Mouse (Mus musculus): ENCODE data around the gene Pnmt. TPM values are rescaled to one million over a fixed set of nuclear protein-coding genes. Genes with fewer than 3 reads are reported as not detected.
"Not testable (repeated sequence)": the region's sequence is repeated elsewhere in the genome, so short reads cannot be mapped to it uniquely, and the experiment has no call there.

Gene Pnmt
- polyA plus RNA-seq, 1 experiment = 0.40 TPM

DNA sequence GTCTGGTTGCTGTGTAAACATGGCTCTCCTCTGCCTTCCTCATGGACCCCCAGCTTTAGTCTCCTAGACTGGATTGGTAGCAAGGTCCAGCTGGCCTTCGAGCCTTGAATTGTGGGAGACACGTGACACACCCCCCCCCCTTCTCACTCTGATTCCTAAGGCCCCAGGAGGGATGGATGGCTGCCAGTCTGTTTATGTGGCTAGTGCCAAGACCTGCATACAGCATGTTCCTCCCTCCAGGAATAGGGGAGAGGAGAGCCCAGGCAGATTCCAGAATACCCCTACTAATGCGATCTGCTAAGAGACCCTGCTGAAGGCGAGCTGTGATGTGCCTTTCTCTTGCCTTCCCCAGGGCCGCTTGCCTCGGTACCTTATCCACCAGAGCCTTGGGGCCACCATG lies 6.1 kb upstream of the Pnmt start:
- no peak for TF ChIP-seq CTCF (IDR thresholded peaks at IDR 0.05; ENCODE audit: extremely low read depth, insufficient read depth, low read length)
- no peak for TF ChIP-seq POLR2A (IDR thresholded peaks at IDR 0.05; ENCODE audit: extremely low read depth, insufficient read depth, low read length)
- H3K27ac ChIP-seq (ENCODE audit: insufficient read depth, low read length) = no peak overlapping the region
- no peaks in the 10 kb centered on the region for H3K4me1 ChIP-seq (ENCODE audit: control insufficient read depth, insufficient read depth, low read length)
- no peak overlapping the region for H3K4me3 ChIP-seq (ENCODE audit: insufficient read depth, low read length)

DNA sequence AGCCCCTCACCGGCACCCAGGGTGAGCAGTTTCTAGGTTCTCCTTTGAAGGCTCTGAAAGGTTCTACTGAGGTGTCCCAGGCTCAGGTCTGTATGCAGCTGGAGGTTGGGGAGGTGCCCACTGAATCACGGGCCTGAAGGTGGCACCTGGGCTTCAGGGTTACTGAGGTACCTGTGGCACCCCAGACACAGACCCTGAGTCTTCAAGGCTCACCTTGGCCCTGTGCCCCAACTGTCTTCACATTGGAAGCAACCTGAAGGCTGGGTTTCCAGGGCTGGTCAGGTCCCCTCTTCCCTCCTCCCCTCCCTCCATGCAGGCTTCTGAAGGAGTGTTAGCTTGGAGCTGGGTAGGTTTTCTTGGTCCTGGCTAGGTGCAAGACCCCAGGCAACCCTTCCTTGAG lies 4.6 kb upstream of the Pnmt start:
- TF ChIP-seq POLR2A (IDR thresholded peaks at IDR 0.05; ENCODE audit: extremely low read depth, insufficient read depth, low read length) = no peak
- TF ChIP-seq CTCF (IDR thresholded peaks at IDR 0.05; ENCODE audit: extremely low read depth, insufficient read depth, low read length) = no peak
- H3K27ac ChIP-seq (ENCODE audit: insufficient read depth, low read length) = no peak overlapping the region
- H3K4me1 ChIP-seq (ENCODE audit: control insufficient read depth, insufficient read depth, low read length) = no peaks in the 10 kb centered on the region
- H3K4me3 ChIP-seq (ENCODE audit: insufficient read depth, low read length) = no peak overlapping the region

DNA sequence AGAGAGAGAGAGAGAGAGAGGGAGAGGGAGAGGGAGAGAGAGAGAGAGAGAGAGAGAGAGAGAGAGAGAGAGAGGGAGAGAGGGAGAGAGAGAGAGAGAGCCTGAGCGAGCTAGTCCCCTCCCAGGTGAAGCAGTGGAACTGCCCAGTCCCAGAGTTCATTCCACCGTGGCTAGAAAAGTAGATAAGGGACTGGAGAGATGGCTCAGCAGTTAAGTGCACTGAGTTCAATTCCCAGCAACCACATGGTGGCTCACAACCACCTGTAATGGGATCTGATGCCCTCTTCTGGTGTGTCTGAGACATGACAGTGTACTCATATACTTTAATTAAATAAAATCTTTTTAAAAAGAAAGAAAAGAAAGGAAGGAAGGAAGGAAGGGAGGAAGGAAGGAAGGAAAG lies 3.8 kb upstream of the Pnmt start:
- not testable (repeated sequence) for H3K4me3 ChIP-seq (ENCODE audit: insufficient read depth, low read length)

DNA sequence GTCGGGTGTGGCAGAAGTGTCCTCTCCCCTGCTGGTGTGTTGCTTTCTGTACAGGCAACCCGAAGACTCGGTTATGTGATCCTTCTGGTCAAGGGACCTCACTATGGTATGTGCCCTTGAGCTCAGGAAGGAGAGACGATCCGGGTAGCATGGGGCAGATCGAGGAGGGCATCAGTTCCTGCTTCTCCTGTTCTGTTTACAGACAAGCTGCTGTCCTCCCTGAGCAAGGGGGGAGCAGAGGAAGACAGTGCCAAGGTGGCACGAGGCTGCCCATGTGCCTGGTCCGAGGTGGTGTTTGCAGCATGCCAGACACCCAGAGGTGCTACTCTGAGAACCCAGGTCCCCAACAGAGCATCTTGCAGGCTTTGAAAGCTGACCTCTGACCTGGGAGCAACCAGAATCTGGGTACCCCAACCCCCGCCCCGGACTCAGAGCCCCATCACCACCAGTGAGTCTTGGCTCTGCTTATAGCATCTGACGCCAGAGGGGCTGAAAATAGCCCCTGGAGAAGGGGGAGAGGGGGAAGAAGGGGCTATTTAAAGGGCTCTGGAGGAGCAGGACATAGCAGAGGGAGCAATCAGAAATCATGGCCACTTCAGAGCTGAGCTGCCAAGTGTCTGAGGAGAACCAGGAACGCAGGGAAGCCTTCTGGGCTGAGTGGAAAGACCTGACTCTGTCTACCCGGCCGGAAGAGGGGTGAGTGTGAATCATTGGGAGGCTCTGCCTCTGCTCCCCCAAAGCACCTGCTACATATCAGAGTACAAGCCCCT lies 2.8 kb upstream of the Pnmt start, which contains the start of gene Tcap:
Gene Tcap (plus strand): TSS at position 551 of the 770 bp plus-strand sequence.
- TF ChIP-seq POLR2A (IDR thresholded peaks at IDR 0.05; ENCODE audit: extremely low read depth, insufficient read depth, low read length) = peak; percentile 44; the same call in 1 of the 2 replicates
- no peak for TF ChIP-seq CTCF (IDR thresholded peaks at IDR 0.05; ENCODE audit: extremely low read depth, insufficient read depth, low read length)
- H3K27ac ChIP-seq (ENCODE audit: insufficient read depth, low read length) = 0 out of 2 replicates have a peak within 1 kb of the TSS, but pooled peaks have one; percentile 7
- no peaks in the 10 kb centered on the region for H3K4me1 ChIP-seq (ENCODE audit: control insufficient read depth, insufficient read depth, low read length)
- no peak within 1 kb of the TSS for H3K4me3 ChIP-seq (ENCODE audit: insufficient read depth, low read length)

More for the DNA sequence above, 3.8 kb upstream of the Pnmt start:
- not testable (repeated sequence) for H3K27ac ChIP-seq (ENCODE audit: insufficient read depth, low read length); H3K4me1 ChIP-seq (ENCODE audit: control insufficient read depth, insufficient read depth, low read length)

DNA sequence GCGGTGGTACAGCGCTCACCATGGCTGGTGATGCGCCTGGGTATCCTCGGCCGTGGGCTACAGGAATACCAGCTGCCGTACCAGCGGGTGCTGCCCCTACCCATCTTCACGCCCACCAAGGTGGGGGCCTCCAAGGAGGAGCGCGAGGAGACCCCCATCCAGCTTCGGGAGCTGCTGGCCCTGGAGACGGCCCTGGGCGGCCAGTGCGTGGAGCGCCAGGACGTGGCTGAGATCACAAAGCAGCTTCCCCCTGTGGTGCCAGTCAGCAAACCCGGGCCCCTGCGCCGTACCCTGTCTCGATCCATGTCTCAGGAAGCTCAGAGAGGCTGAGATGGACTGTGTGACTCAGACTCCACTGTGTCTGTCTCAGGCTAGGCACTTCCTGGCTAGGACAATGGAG lies 2.0 kb upstream of the Pnmt start:
- H3K4me1 ChIP-seq (ENCODE audit: control insufficient read depth, insufficient read depth, low read length) = no peaks in the 10 kb centered on the region
- TF ChIP-seq POLR2A (IDR thresholded peaks at IDR 0.05; ENCODE audit: extremely low read depth, insufficient read depth, low read length) = no peak
- H3K4me3 ChIP-seq (ENCODE audit: insufficient read depth, low read length) = no peak overlapping the region
- 0 out of 2 replicates have a peak overlapping the region, but pooled peaks have one; percentile 7 for H3K27ac ChIP-seq (ENCODE audit: insufficient read depth, low read length)

DNA sequence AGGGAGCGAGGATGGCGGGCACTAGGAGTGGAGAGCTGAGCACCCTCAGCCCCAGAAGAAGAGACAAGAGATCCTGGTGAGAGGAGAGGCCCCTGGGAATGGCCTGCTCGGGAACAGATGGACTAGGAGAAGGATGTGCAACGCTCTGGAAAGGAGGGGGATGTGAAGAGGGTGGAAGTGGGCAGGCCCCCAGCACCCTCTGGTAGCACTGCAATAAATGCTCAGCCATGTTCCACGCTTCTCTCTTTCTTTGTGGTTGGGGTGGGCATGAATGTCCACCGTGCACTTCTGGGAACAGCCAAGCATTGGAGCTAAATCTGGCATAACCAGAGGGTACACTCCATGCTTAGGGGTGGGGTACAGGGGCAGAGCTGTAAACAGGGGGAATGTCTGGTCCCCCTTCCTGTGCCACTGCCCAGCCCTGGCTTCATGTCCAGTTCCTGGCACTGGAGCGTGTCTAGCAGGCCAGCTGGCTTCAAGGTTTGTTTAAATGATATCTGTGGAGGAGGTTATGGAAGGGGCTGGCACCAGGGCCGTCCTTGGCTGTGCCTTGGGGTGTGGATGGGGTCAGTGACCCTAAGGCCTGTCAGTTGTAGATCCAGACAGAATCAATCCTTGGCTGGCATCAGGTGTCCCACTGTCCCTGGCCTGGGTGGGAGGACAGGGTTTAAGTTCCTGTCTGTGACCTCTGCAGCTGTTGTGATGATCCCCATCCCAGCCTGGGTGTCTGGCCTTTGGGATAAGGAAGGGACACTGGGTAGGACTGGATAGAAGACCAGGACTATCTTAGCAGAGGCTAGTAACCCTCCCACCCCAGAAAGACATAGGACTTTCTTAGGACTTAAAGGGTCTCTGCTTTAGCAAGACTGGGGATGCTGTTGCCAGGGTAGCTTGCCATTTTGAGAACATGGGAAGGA lies 1.3 kb upstream of the Pnmt start:
- Histone ChIP-seq H3K27ac (ENCODE audit: insufficient read depth, low read length) (no peak overlapping the region), H3K4me3 (ENCODE audit: insufficient read depth, low read length) (no peak overlapping the region), H3K4me1 (ENCODE audit: control insufficient read depth, insufficient read depth, low read length) (no peaks in the 10 kb centered on the region)
- TF ChIP-seq POLR2A (IDR thresholded peaks at IDR 0.05; ENCODE audit: extremely low read depth, insufficient read depth, low read length) (no peak), CTCF (IDR thresholded peaks at IDR 0.05; ENCODE audit: extremely low read depth, insufficient read depth, low read length) (no peak)

DNA sequence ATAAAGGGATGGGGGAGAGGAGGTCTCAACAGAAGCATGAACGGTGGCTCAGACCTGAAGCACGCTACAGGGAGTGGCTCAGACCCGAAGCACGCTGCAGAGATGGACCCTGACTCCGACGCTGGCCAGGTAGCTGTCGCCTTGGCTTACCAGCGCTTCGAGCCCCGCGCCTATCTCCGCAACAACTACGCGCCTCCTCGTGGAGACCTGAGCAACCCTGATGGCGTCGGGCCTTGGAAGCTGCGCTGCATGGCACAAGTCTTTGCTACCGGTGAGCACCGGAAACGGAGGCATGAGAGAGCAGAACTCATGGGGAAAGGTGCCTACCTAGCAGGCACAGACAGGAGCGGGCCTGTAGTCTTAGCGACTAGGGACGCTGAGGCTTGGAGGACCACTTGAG lies 346 bp downstream of the Pnmt start:
- Histone ChIP-seq H3K4me3 (ENCODE audit: insufficient read depth, low read length) (no peak overlapping the region), H3K27ac (ENCODE audit: insufficient read depth, low read length) (no peak overlapping the region), H3K4me1 (ENCODE audit: control insufficient read depth, insufficient read depth, low read length) (no peaks in the 10 kb centered on the region)
- TF ChIP-seq CTCF (IDR thresholded peaks at IDR 0.05; ENCODE audit: extremely low read depth, insufficient read depth, low read length) (no peak), POLR2A (IDR thresholded peaks at IDR 0.05; ENCODE audit: extremely low read depth, insufficient read depth, low read length) (no peak)

DNA sequence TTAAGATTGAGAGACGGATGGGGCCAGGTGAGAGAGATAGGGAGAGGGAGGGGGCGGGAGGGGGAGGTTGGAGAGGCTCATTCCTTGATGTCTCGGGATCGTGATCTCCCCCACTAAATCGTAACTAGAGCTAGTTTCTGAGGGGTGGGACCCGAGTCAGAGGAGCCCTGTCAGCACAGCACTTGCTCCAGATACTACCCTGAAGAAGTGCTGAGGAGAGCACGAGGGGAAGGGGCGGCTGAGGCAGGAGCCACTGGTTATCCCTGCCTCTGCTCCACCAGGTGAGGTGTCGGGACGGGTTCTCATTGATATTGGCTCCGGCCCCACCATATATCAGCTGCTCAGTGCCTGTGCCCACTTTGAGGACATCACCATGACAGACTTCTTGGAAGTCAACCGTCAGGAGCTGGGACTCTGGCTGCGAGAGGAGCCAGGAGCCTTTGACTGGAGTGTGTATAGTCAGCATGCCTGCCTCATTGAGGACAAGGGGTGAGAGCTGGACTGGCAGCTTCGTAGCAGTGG lies 867 bp downstream of the Pnmt start:
- H3K4me1 ChIP-seq (ENCODE audit: control insufficient read depth, insufficient read depth, low read length) = no peaks in the 10 kb centered on the region
- no peak for TF ChIP-seq CTCF (IDR thresholded peaks at IDR 0.05; ENCODE audit: extremely low read depth, insufficient read depth, low read length)
- no peak overlapping the region for H3K4me3 ChIP-seq (ENCODE audit: insufficient read depth, low read length)
- H3K27ac ChIP-seq (ENCODE audit: insufficient read depth, low read length) = no peak overlapping the region

DNA sequence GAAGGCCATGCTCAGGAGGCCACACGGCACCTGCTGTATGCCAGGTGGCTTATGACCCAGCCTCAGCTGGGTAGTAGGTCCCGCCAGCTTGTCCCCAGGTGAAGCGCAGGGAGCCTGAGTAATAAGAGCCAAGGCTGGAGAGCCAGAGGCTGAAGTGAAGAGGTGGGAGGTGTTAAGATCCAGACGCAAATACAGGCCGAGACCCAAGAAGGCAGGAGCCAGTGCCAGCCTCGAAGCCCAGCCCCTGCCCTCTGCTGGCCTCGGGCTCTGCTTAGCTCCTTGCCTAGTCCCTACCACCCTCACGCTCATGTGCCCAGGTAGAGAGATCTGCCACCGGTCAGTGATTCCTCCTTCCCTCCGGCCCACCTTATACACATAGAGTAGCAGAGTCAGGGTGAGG lies 2.0 kb downstream of the Pnmt start:
- Histone ChIP-seq H3K4me1 (ENCODE audit: control insufficient read depth, insufficient read depth, low read length) (no peaks in the 10 kb centered on the region), H3K27ac (ENCODE audit: insufficient read depth, low read length) (no peak overlapping the region)
- TF ChIP-seq CTCF (IDR thresholded peaks at IDR 0.05; ENCODE audit: extremely low read depth, insufficient read depth, low read length) (no peak), POLR2A (IDR thresholded peaks at IDR 0.05; ENCODE audit: extremely low read depth, insufficient read depth, low read length) (no peak)

More for the DNA sequence above, 2.0 kb downstream of the Pnmt start:
- no peak overlapping the region for H3K4me3 ChIP-seq (ENCODE audit: insufficient read depth, low read length)
